Mouse (Mus musculus): Measurements from ENCODE around the gene Spocd1.

Gene Spocd1

GRCm38 (mm10) chr4:129916159-129916558 lies 12.9 kb upstream of the Spocd1 start:
- in situ Hi-C loops (cut with MboI; ENCODE audit: unreplicated experiment in 2 of 2): no loop called here

- in situ Hi-C loops (cut with MboI; ENCODE audit: unreplicated experiment in 2 of 2): no loop called here
These were observed 11.9 kb upstream of the Spocd1 start for GRCm38 (mm10) chr4:129917016-129917603.

- in situ Hi-C loops (cut with MboI; ENCODE audit: unreplicated experiment in 2 of 2): no loop called here
These were observed 10.6 kb upstream of the Spocd1 start for GRCm38 (mm10) chr4:129918464-129918863.

- in situ Hi-C loops (cut with MboI; ENCODE audit: unreplicated experiment in 2 of 2): no loop called here
These were observed 10.1 kb upstream of the Spocd1 start for GRCm38 (mm10) chr4:129918901-129919300.

GRCm38 (mm10) chr4:129920542-129921313 lies 8.3 kb upstream of the Spocd1 start:
- in situ Hi-C loops (cut with MboI; ENCODE audit: unreplicated experiment in 2 of 2): loop anchor here (5.0 kb wide), 2 partner anchors 33 to 38 kb away; no protein-coding TSS in a partner anchor

- in situ Hi-C loops (cut with MboI; ENCODE audit: unreplicated experiment in 2 of 2): loop anchor here (5.0 kb wide), 2 partner anchors 34 to 39 kb away; no protein-coding TSS in a partner anchor
These were observed 7.8 kb upstream of the Spocd1 start for GRCm38 (mm10) chr4:129921314-129921587.

- in situ Hi-C loops (cut with MboI; ENCODE audit: unreplicated experiment in 2 of 2): loop anchor here (5.0 kb wide), 2 partner anchors 37 to 42 kb away; no protein-coding TSS in a partner anchor
These were observed 4.9 kb upstream of the Spocd1 start for GRCm38 (mm10) chr4:129924143-129924542.

GRCm38 (mm10) chr4:129924694-129925093 lies 4.4 kb upstream of the Spocd1 start:
- in situ Hi-C loops (cut with MboI; ENCODE audit: unreplicated experiment in 2 of 2): loop anchor here (5.0 kb wide), 7 partner anchors 37 to 222 kb away; no protein-coding TSS in a partner anchor

- in situ Hi-C loops (cut with MboI; ENCODE audit: unreplicated experiment in 2 of 2): loop anchor here (5.0 kb wide), 5 partner anchors 74 to 224 kb away; no protein-coding TSS in a partner anchor
These were observed 2.5 kb upstream of the Spocd1 start for GRCm38 (mm10) chr4:129926544-129926943.

GRCm38 (mm10) chr4:129927091-129927490 lies 2.0 kb upstream of the Spocd1 start:
- in situ Hi-C loops (cut with MboI; ENCODE audit: unreplicated experiment in 2 of 2): loop anchor here (5.0 kb wide), 5 partner anchors 75 to 225 kb away; no protein-coding TSS in a partner anchor

- in situ Hi-C loops (cut with MboI; ENCODE audit: unreplicated experiment in 2 of 2): loop anchor here (5.0 kb wide), 5 partner anchors 76 to 226 kb away; no protein-coding TSS in a partner anchor
These were observed 811 bp upstream of the Spocd1 start for GRCm38 (mm10) chr4:129928124-129928751.

GRCm38 (mm10) chr4:129933696-129934095 lies 4.6 kb downstream of the Spocd1 start:
- in situ Hi-C loops (cut with MboI; ENCODE audit: unreplicated experiment in 2 of 2): no loop called here

GRCm38 (mm10) chr4:129934177-129934855 lies 5.3 kb downstream of the Spocd1 start:
- in situ Hi-C loops (cut with MboI; ENCODE audit: unreplicated experiment in 2 of 2): no loop called here

- in situ Hi-C loops (cut with MboI; ENCODE audit: unreplicated experiment in 2 of 2): no loop called here
These were observed 22.3 kb downstream of the Spocd1 start for GRCm38 (mm10) chr4:129951359-129951821.

- in situ Hi-C loops (cut with MboI; ENCODE audit: unreplicated experiment in 2 of 2): no loop called here
These were observed 23.3 kb downstream of the Spocd1 start for GRCm38 (mm10) chr4:129952241-129952810.

GRCm38 (mm10) chr4:129954527-129954926 lies 25.5 kb downstream of the Spocd1 start:
- in situ Hi-C loops (cut with MboI; ENCODE audit: unreplicated experiment in 2 of 2): no loop called here

GRCm38 (mm10) chr4:129960180-129960944 lies 31.3 kb downstream of the Spocd1 start:
- in situ Hi-C loops (cut with MboI; ENCODE audit: unreplicated experiment in 2 of 2): loop anchor here (5.0 kb wide), 4 partner anchors 122 to 227 kb away; no protein-coding TSS in a partner anchor

GRCm38 (mm10) chr4:129965294-129965693 lies 36.2 kb downstream of the Spocd1 start:
- in situ Hi-C loops (cut with MboI; ENCODE audit: unreplicated experiment in 2 of 2): no loop called here

GRCm38 (mm10) chr4:129966201-129966600 lies 37.2 kb downstream of the Spocd1 start:
- in situ Hi-C loops (cut with MboI; ENCODE audit: unreplicated experiment in 2 of 2): no loop called here
